Mouse (Mus musculus): ENCODE data around the gene N6amt1.

Gene N6amt1

DNA sequence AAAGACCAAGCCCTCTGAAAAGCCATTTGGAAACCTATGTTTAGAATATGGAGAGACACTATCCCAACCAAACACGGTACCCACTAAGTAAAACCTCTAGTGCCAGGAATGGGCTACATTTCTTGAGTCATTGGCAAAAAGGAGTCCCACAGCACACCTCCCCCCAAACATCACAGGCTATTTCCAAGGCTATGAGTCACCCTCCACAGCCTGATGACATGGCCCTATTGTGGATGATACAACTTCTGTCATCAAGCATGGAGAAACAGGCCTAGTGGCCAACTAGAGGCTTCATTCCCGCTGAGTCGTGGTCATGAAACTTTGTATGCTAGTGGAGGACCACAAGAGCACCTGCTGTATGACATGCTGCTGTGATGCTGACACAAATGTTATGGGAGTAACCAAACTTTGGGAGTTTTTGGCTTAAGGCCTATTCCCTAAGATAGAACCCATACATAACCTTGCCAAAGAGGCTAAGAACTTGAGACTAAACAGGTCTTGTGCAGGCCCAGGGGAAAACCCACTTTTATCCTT is 33.5 kb downstream of the N6amt1 start:
- DNase-seq (ENCODE audit: low read depth, low spot score): no peak

DNA sequence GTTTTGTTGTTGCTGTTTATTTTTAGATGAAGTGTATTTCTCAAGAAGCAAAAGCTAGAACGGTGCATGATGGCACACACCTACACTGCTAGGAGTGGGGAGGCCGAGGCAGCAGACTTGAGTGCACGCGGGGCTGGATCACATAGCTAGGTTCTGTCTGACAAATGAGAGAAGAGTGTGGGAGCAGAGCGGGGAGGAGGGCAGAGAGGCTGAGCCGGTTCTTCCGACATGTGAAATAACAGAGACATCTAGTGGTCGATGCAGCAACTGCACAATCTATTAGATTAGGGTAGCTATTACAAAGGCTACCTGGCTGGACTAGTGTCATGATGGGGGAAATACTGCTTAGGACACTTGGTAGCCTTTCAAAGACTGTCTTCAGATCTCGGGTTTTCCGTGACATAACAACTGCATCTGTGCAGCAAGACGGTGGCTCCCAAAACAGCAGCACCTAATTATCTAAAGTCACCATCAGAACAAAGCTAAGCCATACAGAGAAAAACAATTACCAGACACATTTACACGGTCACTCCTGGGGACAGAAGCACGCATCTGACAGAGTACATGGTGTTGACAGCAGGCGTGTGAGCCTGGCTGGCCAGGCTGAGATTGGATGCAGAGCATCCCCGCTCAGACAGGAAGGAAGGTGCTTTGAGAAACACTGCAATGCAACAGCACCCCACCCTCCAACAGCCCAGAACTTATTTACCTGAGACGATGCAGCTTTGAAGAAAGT is 40.0 kb downstream of the N6amt1 start:
- DNase-seq (ENCODE audit: low read depth, low spot score): peak; percentile 64

DNA sequence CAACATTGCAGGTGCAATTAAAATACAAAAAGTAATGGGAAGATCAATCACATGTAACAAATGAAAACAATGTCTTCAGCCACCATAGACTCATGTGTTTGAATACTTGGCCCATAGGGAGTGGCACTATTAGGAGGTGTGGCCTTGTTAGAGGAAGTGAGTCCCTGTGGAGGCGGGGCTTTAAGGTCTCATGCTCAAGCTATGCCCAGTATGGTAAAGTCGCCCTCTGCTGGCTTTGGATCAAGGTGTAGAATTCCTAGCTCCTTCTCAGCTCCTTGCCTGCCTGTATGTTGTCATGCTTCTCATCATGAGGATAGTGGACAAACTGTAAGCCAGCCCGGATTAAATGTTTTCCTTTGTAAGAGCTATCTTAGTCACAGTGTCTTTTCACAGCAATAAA is 51.0 kb downstream of the N6amt1 start:
- DNase-seq (ENCODE audit: low read depth, low spot score): peak; percentile 76

Measured in A20 (cell line).